In genomic region chr7:44375207-44375606, GRCm38 (mm10) we compare ENCODE assay signal across 8 mouse cellular contexts. TPM values are rescaled to one million over a fixed set of nuclear protein-coding genes. Genes with fewer than 3 reads are reported as not detected.
DNase-seq lines count a peak whose midpoint lies in the region; ATAC-seq lines count a peak whose summit lies in the region.

No protein-coding gene starts in this region.

- peak overlapping the region; percentile 88 for H3K4me2 ChIP-seq in lung, embryonic 16.5 days (ENCODE audit: low read depth, low read length)
- peak overlapping the region; percentile 82 for H3K4me2 ChIP-seq in limb, embryonic 13.5 days (replicated peaks)
- peak overlapping the region; percentile 90 for H3K4me2 ChIP-seq in stomach, embryonic 16.5 days (ENCODE audit: low read depth, low read length)

- 8% methylated on average over 10 of the region's 10 CpGs for WGBS in lung, embryonic 16.5 days
- WGBS in forebrain, embryonic 10.5 days = 2% methylated on average over 10 of the region's 10 CpGs
- WGBS in limb, embryonic 13.5 days = 9% methylated on average over 10 of the region's 10 CpGs
- WGBS in stomach, embryonic 16.5 days = 14% methylated on average over 10 of the region's 10 CpGs

- no peak for ATAC-seq in lung, embryonic 16.5 days (ENCODE audit: low read depth)
- ATAC-seq in limb, embryonic 13.5 days (ENCODE audit: low FRiP score, low read depth) = no peak
- no peak for ATAC-seq in stomach, embryonic 16.5 days (ENCODE audit: insufficient read depth, low FRiP score)
- ATAC-seq in megakaryocyte progenitor cell, adult 5-6 weeks (replicated peaks; ENCODE audit: poor library complexity) = no peak

- no peaks in the 10 kb centered on the region for H3K9me3 ChIP-seq in lung, embryonic 16.5 days (ENCODE audit: control insufficient read depth, low read length)
- H3K9me3 ChIP-seq in forebrain, embryonic 10.5 days = no peaks in the 10 kb centered on the region
- H3K9me3 ChIP-seq in limb, embryonic 13.5 days = no peaks in the 10 kb centered on the region
- no peaks in the 10 kb centered on the region for H3K9me3 ChIP-seq in stomach, embryonic 16.5 days (replicated peaks; ENCODE audit: control insufficient read depth, low read length)

- H3K4me1 ChIP-seq in lung, embryonic 16.5 days (replicated peaks; ENCODE audit: control insufficient read depth, insufficient read depth, low read length) = peaks cover 14% of the 10 kb centered on the region
- H3K4me1 ChIP-seq in forebrain, embryonic 10.5 days = peaks cover 30% of the 10 kb centered on the region
- peaks cover 9% of the 10 kb centered on the region for H3K4me1 ChIP-seq in limb, embryonic 13.5 days
- peaks cover 13% of the 10 kb centered on the region for H3K4me1 ChIP-seq in stomach, embryonic 16.5 days (ENCODE audit: control insufficient read depth, insufficient read depth, low read length)

- no peak for DNase-seq in lung, postnatal 25 days (ENCODE audit: low spot score)
- peak; percentile 60 for DNase-seq in forebrain, embryonic 10.5 days (ENCODE audit: extremely low spot score, low spot score)
- no peak for DNase-seq in gastrocnemius, postnatal 10 days
- no peak for DNase-seq in layer of hippocampus, postnatal 10 days (ENCODE audit: low spot score in 2 of 2)

- H3K36me3 ChIP-seq in lung, embryonic 16.5 days (ENCODE audit: control insufficient read depth, insufficient read depth, low read length) = no peaks in the 10 kb centered on the region
- H3K36me3 ChIP-seq in forebrain, embryonic 10.5 days (replicated peaks) = no peaks in the 10 kb centered on the region
- H3K36me3 ChIP-seq in limb, embryonic 13.5 days = no peaks in the 10 kb centered on the region
- no peaks in the 10 kb centered on the region for H3K36me3 ChIP-seq in stomach, embryonic 16.5 days (ENCODE audit: control insufficient read depth, insufficient read depth, low read length)

- H3K27ac ChIP-seq in lung, embryonic 16.5 days (ENCODE audit: low read length) = peak overlapping the region; percentile 76
- peak overlapping the region; percentile 92 for H3K27ac ChIP-seq in forebrain, embryonic 10.5 days
- no peak overlapping the region for H3K27ac ChIP-seq in limb, embryonic 13.5 days
- H3K27ac ChIP-seq in stomach, embryonic 16.5 days (ENCODE audit: low read length) = no peak overlapping the region

- H3K4me3 ChIP-seq in lung, embryonic 16.5 days (ENCODE audit: low read length) = peak overlapping the region; percentile 71; the same call in 1 of the 2 replicates
- peak overlapping the region; percentile 74 for H3K4me3 ChIP-seq in forebrain, embryonic 10.5 days
- peak overlapping the region; percentile 57; the same call in 1 of the 2 replicates for H3K4me3 ChIP-seq in limb, embryonic 13.5 days
- H3K4me3 ChIP-seq in stomach, embryonic 16.5 days (replicated peaks; ENCODE audit: low read length) = peak overlapping the region; percentile 78

- no peak overlapping the region for H3K9ac ChIP-seq in lung, embryonic 16.5 days (ENCODE audit: low read length)
- no peak overlapping the region for H3K9ac ChIP-seq in limb, embryonic 13.5 days
- peak overlapping the region; percentile 85; the same call in 1 of the 2 replicates for H3K9ac ChIP-seq in stomach, embryonic 16.5 days (ENCODE audit: low read length)

- H3K27me3 ChIP-seq in lung, embryonic 16.5 days (ENCODE audit: control insufficient read depth, insufficient read depth, low read depth, low read length) = no peaks in the 10 kb centered on the region
- no peaks in the 10 kb centered on the region for H3K27me3 ChIP-seq in forebrain, embryonic 10.5 days (ENCODE audit: poor library complexity, severe bottlenecking)
- H3K27me3 ChIP-seq in limb, embryonic 13.5 days = peaks cover 4% of the 10 kb centered on the region; the same call in 1 of the 2 replicates
- H3K27me3 ChIP-seq in stomach, embryonic 16.5 days (ENCODE audit: control insufficient read depth, insufficient read depth, low read length) = no peaks in the 10 kb centered on the region

RNA-seq across cellular contexts. Expression of gene Syt3, which starts 8.7 kb away (rescaled TPM):
- polyA plus RNA-seq in lung, embryonic 16.5 days (2015; fragmentation: Nextera tagmentation; extraction: Ambion mirVana) = 2.1 and 2.3 TPM in 2 replicates
- polyA plus RNA-seq in forebrain, embryonic 10.5 days (2016; fragmentation: Nextera tagmentation; extraction: Ambion mirVana) = 3.2 and 4.1 TPM in 2 replicates
- polyA plus RNA-seq in limb, embryonic 13.5 days (2015; fragmentation: Nextera tagmentation; extraction: Ambion mirVana) = 3.5 and 4.0 TPM in 2 replicates
- 1.3 and 1.5 TPM in 2 replicates for polyA plus RNA-seq in stomach, embryonic 16.5 days (2015; fragmentation: Nextera tagmentation; extraction: Ambion mirVana)
- total RNA-seq in gastrocnemius, postnatal 10 days (2021) = under 1 TPM; 0.38 to 0.41 TPM
- 0.22 and 0.24 TPM in 2 replicates for total RNA-seq in megakaryocyte progenitor cell, adult 5-6 weeks (2015)
- 0.12 and 0.14 TPM in 2 replicates for total RNA-seq in megakaryocyte progenitor cell, adult 5-6 weeks (2017)
- 10 to 100 TPM; 84.0 to 90.2 TPM for total RNA-seq in layer of hippocampus, postnatal 10 days (2021)

RNA-seq across cellular contexts. Expression of gene 1700008O03Rik, which starts 10.4 kb away (rescaled TPM):
- polyA plus RNA-seq in lung, embryonic 16.5 days (2015; fragmentation: Nextera tagmentation; extraction: Ambion mirVana) = 1.2 and 1.5 TPM in 2 replicates
- polyA plus RNA-seq in forebrain, embryonic 10.5 days (2016; fragmentation: Nextera tagmentation; extraction: Ambion mirVana) = 1.6 and 2.1 TPM in 2 replicates
- 1.1 TPM in 2 replicates for polyA plus RNA-seq in limb, embryonic 13.5 days (2015; fragmentation: Nextera tagmentation; extraction: Ambion mirVana)
- 0.84 and 1.2 TPM in 2 replicates for polyA plus RNA-seq in stomach, embryonic 16.5 days (2015; fragmentation: Nextera tagmentation; extraction: Ambion mirVana)
- not detected for total RNA-seq in gastrocnemius, postnatal 10 days (2021)
- total RNA-seq in megakaryocyte progenitor cell, adult 5-6 weeks (2015) = 0.44 and 1.5 TPM in 2 replicates
- total RNA-seq in megakaryocyte progenitor cell, adult 5-6 weeks (2017) = 1.8 and 2.2 TPM in 2 replicates
- total RNA-seq in layer of hippocampus, postnatal 10 days (2021) = 1 to 10 TPM; 4.3 to 5.0 TPM

RNA-seq across cellular contexts. Expression of gene Lrrc4b, which starts 53.6 kb away (rescaled TPM):
- polyA plus RNA-seq in lung, embryonic 16.5 days (2015; fragmentation: Nextera tagmentation; extraction: Ambion mirVana) = 0.36 and 0.57 TPM in 2 replicates
- polyA plus RNA-seq in forebrain, embryonic 10.5 days (2016; fragmentation: Nextera tagmentation; extraction: Ambion mirVana) = 1.8 and 2.1 TPM in 2 replicates
- 1.00 and 1.2 TPM in 2 replicates for polyA plus RNA-seq in limb, embryonic 13.5 days (2015; fragmentation: Nextera tagmentation; extraction: Ambion mirVana)
- polyA plus RNA-seq in stomach, embryonic 16.5 days (2015; fragmentation: Nextera tagmentation; extraction: Ambion mirVana) = 0.31 and 0.52 TPM in 2 replicates
- 1 to 10 TPM; 1.9 to 2.5 TPM for total RNA-seq in gastrocnemius, postnatal 10 days (2021)
- not detected in 2 replicates for total RNA-seq in megakaryocyte progenitor cell, adult 5-6 weeks (2015)
- not detected in 2 replicates for total RNA-seq in megakaryocyte progenitor cell, adult 5-6 weeks (2017)
- 100 to 1,000 TPM; 338 to 365 TPM for total RNA-seq in layer of hippocampus, postnatal 10 days (2021)

Comparison
In these comparisons a context has a peak if more than half of its experiments do, and no peak if none do; other contexts are left out.
1. H3K27ac ChIP-seq: peak in lung, embryonic 16.5 days (single experiment) and forebrain, embryonic 10.5 days (single experiment); none in limb, embryonic 13.5 days (single experiment) and stomach, embryonic 16.5 days (single experiment).
2. Peak in every context shown above with its lines, with median percentiles within 50 percentile points of each other: H3K4me2 ChIP-seq and H3K4me3 ChIP-seq.